Mouse (Mus musculus) cerebellum, adult 2 months (tissue): ENCODE data around the gene a.

Experiments
- CTCF ChIP-seq: fragments of 200-500 bp; IDR thresholded peaks from 2 replicates; pipeline ENCODE4 v1.5.1; 2011; ENCODE audit warnings: low read depth, mild to moderate bottlenecking, control low read depth, low read length, moderate library complexity, borderline replicate concordance; ENCODE audit not compliant: insufficient read depth
- POLR2A ChIP-seq: fragments of 200-500 bp; IDR thresholded peaks from 2 replicates; pipeline ENCODE4 v1.6.1; 2011; ENCODE audit warnings: low read length, control low read depth, borderline replicate concordance; ENCODE audit not compliant: insufficient read depth

DNA sequence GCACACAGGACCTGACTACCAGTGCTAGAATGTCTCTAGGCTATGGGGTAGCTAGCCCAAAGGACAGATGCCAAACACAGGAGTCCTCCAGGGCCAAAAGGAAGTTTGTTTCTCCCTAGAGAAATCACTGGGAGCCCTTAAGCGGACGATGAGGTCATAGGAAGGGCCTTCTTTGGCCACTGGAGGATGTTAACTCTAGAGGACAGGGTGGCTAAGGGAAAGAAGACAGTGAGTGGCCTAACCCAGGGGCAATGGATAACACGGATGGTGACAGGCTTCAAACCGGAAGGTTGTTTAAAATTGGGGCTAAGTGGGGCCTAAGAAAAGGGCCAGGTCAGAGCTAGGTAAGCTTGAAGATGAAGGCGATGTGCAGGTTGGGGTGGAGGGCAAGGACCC lies 258.9 kb downstream of the a start:
- TF ChIP-seq CTCF = no peak
- TF ChIP-seq POLR2A = no peak
